Mouse (Mus musculus): ENCODE results near the gene Ttc30a2. TPM values are rescaled to one million over a fixed set of nuclear protein-coding genes. Genes with fewer than 3 reads are reported as not detected.

The Ttc30a2 gene
- total RNA-seq (2023) = under 1 TPM in 1 of 2 experiments, not detected in 1; 0.37 TPM

DNA sequence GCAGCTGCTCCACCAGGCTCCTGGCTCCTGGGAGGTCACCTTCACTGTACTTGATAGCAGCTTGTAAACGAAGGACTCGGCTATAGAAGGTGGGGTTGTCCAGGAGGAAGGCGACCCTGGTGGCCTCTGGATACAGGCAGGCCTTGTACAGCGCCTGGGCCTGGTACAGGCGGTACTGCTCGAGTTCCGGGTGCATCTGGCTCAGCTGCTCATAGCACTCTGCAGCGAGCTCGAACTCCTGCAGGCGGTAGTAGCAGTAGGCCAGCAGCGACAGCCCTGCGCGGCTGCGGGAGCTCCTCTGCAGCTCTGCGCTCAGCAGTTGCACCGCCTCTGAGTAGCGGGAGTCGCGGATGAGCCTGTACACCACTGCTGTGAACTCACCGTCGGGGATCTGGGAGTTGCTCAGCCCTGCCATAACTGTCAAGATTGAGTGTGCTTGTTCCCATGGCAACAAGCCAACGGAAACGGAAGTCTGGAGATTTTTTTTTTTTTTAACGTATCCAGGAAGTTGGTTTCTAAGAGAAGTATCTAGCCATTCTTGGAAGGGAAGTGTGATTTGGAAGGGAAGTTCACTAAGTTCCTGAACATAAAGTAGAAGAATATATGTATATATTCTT, at the start of gene Ttc30a2:
TSS of gene Ttc30a2 (minus strand) at position 419 of the 617 bp plus-strand sequence.

DNA sequence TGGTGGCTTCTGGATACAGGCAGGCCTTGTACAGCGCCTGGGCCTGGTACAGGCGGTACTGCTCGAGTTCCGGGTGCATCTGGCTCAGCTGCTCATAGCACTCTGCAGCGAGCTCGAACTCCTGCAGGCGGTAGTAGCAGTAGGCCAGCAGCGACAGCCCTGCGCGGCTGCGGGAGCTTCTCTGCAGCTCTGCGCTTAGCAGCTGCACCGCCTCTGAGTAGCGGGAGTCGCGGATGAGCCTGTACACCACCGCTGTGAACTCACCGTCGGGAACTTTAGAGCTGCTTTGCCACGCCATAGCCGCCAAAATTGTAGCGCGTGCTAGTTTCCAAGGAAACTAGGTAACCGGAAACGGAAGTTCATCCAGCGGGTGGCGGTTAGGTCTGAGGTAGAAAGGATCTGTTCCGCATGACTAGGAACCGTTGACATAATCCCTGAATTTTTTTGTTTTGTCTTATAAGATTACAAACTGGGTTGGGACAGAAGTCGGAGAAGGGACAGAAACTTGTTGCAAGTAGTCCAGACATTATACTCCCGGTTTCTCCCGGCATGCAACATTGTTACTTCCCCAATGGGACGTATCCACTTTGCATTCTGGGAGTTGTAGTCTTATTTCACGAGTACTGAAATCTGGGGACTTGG, 3.6 kb upstream of the Ttc30a2 start, which contains the start of gene Ttc30a1:
TSS of gene Ttc30a1 (minus strand) at position 528 of the 642 bp plus-strand sequence.

DNA sequence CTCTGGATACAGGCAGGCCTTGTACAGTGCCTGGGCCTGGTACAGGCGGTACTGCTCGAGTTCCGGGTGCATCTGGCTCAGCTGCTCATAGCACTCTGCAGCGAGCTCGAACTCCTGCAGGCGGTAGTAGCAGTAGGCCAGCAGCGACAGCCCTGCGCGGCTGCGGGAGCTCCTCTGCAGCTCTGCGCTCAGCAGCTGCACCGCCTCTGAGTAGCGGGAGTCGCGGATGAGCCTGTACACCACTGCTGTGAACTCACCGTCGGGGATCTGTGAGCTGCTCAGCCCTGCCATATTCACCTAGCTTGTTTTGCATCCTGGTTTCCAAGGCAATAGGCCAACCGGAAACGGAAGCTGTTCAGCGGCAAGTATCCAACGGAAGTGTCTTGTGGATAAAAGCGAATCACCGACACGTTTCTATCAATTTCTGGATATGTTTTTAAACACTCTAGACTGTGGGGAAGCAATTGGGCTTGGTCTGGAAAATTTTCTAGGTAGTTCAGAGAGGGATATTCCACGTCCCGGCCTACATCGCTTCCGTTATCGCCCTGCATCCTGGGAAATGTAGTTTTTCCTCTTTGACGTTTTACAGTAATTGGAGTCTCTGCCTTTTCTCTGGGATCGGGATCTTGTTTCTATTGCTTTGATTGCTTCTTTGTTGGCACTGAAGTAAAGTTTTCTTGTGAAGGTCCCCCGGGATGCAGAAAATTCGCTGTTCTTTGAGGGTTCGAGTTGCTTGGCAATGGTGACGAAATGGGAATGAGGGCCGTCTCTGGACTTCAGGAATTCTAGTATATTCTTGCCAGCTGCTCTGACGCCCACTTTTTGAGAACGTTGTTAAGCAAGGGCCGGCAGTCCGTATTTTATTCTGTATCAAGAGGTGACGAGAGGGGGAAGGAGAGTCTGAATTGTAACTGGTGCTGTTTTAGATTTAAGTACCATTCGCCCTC, 39.6 kb downstream of the Ttc30a2 start, which contains the start of gene Ttc30b:
TSS of gene Ttc30b (minus strand) at position 469 of the 947 bp plus-strand sequence.

Other genes with a start within 250 kb of the Ttc30a2 start
- gene Agps, start 146.0 kb downstream of the Ttc30a2 start, total RNA-seq (2023) = 10 to 100 TPM; 68.2 to 70.4 TPM
- 1 to 10 TPM; 2.0 to 2.1 TPM for gene Ttc30b, start 39.6 kb downstream of the Ttc30a2 start, total RNA-seq (2023)
- under 1 TPM; 0.91 to 1.00 TPM for gene Ttc30a1, start 3.8 kb upstream of the Ttc30a2 start, total RNA-seq (2023)